Mouse (Mus musculus) CD4-positive naive resting alpha-beta T cell, adult 76 days (primary cell): ENCODE results near the gene Arl10. TPM values are rescaled to one million over a fixed set of nuclear protein-coding genes. Genes with fewer than 3 reads are reported as not detected.

ENCODE experiments used
- total RNA-seq: library from RNA; stranded (reverse); gene quantifications from one replicate; pipeline ENCODE4 v1.2.4, GENCODE M21; 2023

The Arl10 gene
- total RNA-seq, result 3.0 TPM

GRCm38 (mm10) chr13:54574854-54575481, at the start of gene Arl10:
TSS of gene Arl10 (plus strand) at chr13:54575015.

GRCm38 (mm10) chr13:54565201-54565581, 9.6 kb upstream of the Arl10 start, which contains the start of gene 4833439L19Rik:
TSS of gene 4833439L19Rik (minus strand) at chr13:54565435.

GRCm38 (mm10) chr13:54589996-54590951, 15.5 kb downstream of the Arl10 start, which contains the start of the genes Nop16 and Higd2a:
TSS of gene Nop16 (minus strand) at chr13:54590090.
TSS of gene Higd2a (plus strand) at chr13:54590207.

GRCm38 (mm10) chr13:54610972-54611754, 36.3 kb downstream of the Arl10 start, which contains the start of gene Cltb:
TSS of gene Cltb (minus strand) at chr13:54611344.

GRCm38 (mm10) chr13:54621155-54621932, 46.5 kb downstream of the Arl10 start, which contains the start of gene Faf2:
TSS of gene Faf2 (plus strand) at chr13:54621784.

Other genes with a start within 250 kb of the Arl10 start
- gene Cplx2, start 203.7 kb upstream of the Arl10 start, total RNA-seq, result 0.64 TPM
- 28.2 TPM for gene Thoc3, start 106.2 kb upstream of the Arl10 start, total RNA-seq
- gene Simc1, start 71.2 kb upstream of the Arl10 start, total RNA-seq, result 45.0 TPM
- 31.2 TPM for gene 4833439L19Rik, start 9.6 kb upstream of the Arl10 start, total RNA-seq
- 11.6 TPM for gene Nop16, start 15.1 kb downstream of the Arl10 start, total RNA-seq
- 78.3 TPM for gene Higd2a, start 15.2 kb downstream of the Arl10 start, total RNA-seq
- 40.4 TPM for gene Cltb, start 36.3 kb downstream of the Arl10 start, total RNA-seq
- gene Faf2, start 46.8 kb downstream of the Arl10 start, total RNA-seq, result 54.7 TPM
- gene Rnf44, start 118.9 kb downstream of the Arl10 start, total RNA-seq, result 228 TPM
- gene Cdhr2, start 126.4 kb downstream of the Arl10 start, total RNA-seq, result not detected
- not detected for gene Gprin1, start 174.9 kb downstream of the Arl10 start, total RNA-seq
- gene Sncb, start 191.6 kb downstream of the Arl10 start, total RNA-seq, result not detected
- gene Eif4e1b, start 209.0 kb downstream of the Arl10 start, total RNA-seq, result not detected
- gene Tspan17, start 214.4 kb downstream of the Arl10 start, total RNA-seq, result 1.5 TPM